Mouse (Mus musculus): Measurements from ENCODE around the gene Cer1. TPM values are rescaled to one million over a fixed set of nuclear protein-coding genes. Genes with fewer than 3 reads are reported as not detected.

Gene Cer1
- not detected for polyA plus RNA-seq (2017; shearing (Covaris generic))

GRCm38 (mm10) chr4:82884636-82885534 lies at the start of gene Cer1:
Cer1 (minus strand) TSS chr4:82885148.

GRCm38 (mm10) chr4:82859131-82860125 lies 25.5 kb downstream of the Cer1 start, which contains the start of gene Zdhhc21:
Zdhhc21 (minus strand) TSS chr4:82859958.

Other genes with a start within 250 kb of the Cer1 start
- gene Nfib, start 179.4 kb downstream of the Cer1 start, polyA plus RNA-seq (2017; shearing (Covaris generic)), result not detected
- gene Zdhhc21, start 25.2 kb downstream of the Cer1 start, polyA plus RNA-seq (2017; shearing (Covaris generic)), result 14.7 TPM
- gene Frem1, start 167.2 kb upstream of the Cer1 start, polyA plus RNA-seq (2017; shearing (Covaris generic)), result not detected